Mouse (Mus musculus): ENCODE results near the gene Vwa5b1. TPM values are rescaled to one million over a fixed set of nuclear protein-coding genes. Genes with fewer than 3 reads are reported as not detected.

Vwa5b1 gene
- polyA plus RNA-seq, 1 experiment from 2014 or later: 0.10 TPM

- no peak for TF ChIP-seq EP300 (optimal IDR thresholded peaks at IDR 0.05)
- TF ChIP-seq CTCF (IDR thresholded peaks at IDR 0.05; ENCODE audit: low read depth): no peak
- H3K4me3 ChIP-seq (ENCODE audit: low read depth, low read length): no peak overlapping the region
- ATAC-seq (ENCODE audit: low FRiP score, low TSS enrichment): no peak
- WGBS: 62% methylated on average over 12 of the region's 12 CpGs
- H3K9ac ChIP-seq (ENCODE audit: low read length): no peak overlapping the region
- no peak overlapping the region for H3K4me2 ChIP-seq (replicated peaks; ENCODE audit: low read depth)
- no peaks in the 10 kb centered on the region for H3K27me3 ChIP-seq (ENCODE audit: control insufficient read depth, insufficient read depth, low read length)
- H3K4me1 ChIP-seq (replicated peaks; ENCODE audit: control insufficient read depth, insufficient read depth): no peaks in the 10 kb centered on the region
- no peaks in the 10 kb centered on the region for H3K9me3 ChIP-seq (ENCODE audit: control insufficient read depth, low read length)
- no peaks in the 10 kb centered on the region for H3K36me3 ChIP-seq (ENCODE audit: control insufficient read depth, insufficient read depth, low read length)
- DNase-seq (ENCODE audit: low spot score): no peak
- H3K27ac ChIP-seq (replicated peaks): no peak overlapping the region
These were observed 39.1 kb downstream of the Vwa5b1 start for GRCm38 (mm10) chr4:138596391-138597130.

GRCm38 (mm10) chr4:138584946-138585345 is 50.7 kb downstream of the Vwa5b1 start:
- H3K36me3 ChIP-seq (ENCODE audit: control insufficient read depth, insufficient read depth, low read length): no peaks in the 10 kb centered on the region
- H3K27me3 ChIP-seq (ENCODE audit: control insufficient read depth, insufficient read depth, low read length): no peaks in the 10 kb centered on the region
- H3K9ac ChIP-seq (ENCODE audit: low read length): no peak overlapping the region
- H3K4me3 ChIP-seq (ENCODE audit: low read depth, low read length): no peak overlapping the region
- no peaks in the 10 kb centered on the region for H3K9me3 ChIP-seq (ENCODE audit: control insufficient read depth, low read length)
- ATAC-seq (ENCODE audit: low FRiP score, low TSS enrichment) (no peak), DNase-seq (ENCODE audit: low spot score) (no peak)
- H3K4me1 ChIP-seq (replicated peaks; ENCODE audit: control insufficient read depth, insufficient read depth): no peaks in the 10 kb centered on the region
- no peak overlapping the region for H3K27ac ChIP-seq (replicated peaks)
- H3K4me2 ChIP-seq (replicated peaks; ENCODE audit: low read depth): no peak overlapping the region
- TF ChIP-seq CTCF (IDR thresholded peaks at IDR 0.05; ENCODE audit: low read depth): no peak
- no peak for TF ChIP-seq EP300 (optimal IDR thresholded peaks at IDR 0.05)

GRCm38 (mm10) chr4:138582446-138582845 is 53.2 kb downstream of the Vwa5b1 start:
- DNase-seq (ENCODE audit: low spot score) (no peak), ATAC-seq (ENCODE audit: low FRiP score, low TSS enrichment) (no peak)
- no peaks in the 10 kb centered on the region for H3K9me3 ChIP-seq (ENCODE audit: control insufficient read depth, low read length)
- WGBS: 61% methylated on average over 4 of the region's 4 CpGs
- no peaks in the 10 kb centered on the region for H3K4me1 ChIP-seq (replicated peaks; ENCODE audit: control insufficient read depth, insufficient read depth)
- no peak overlapping the region for H3K4me3 ChIP-seq (ENCODE audit: low read depth, low read length)
- TF ChIP-seq EP300 (optimal IDR thresholded peaks at IDR 0.05): no peak
- no peak for TF ChIP-seq CTCF (IDR thresholded peaks at IDR 0.05; ENCODE audit: low read depth)
- no peak overlapping the region for H3K4me2 ChIP-seq (replicated peaks; ENCODE audit: low read depth)
- H3K27me3 ChIP-seq (ENCODE audit: control insufficient read depth, insufficient read depth, low read length): no peaks in the 10 kb centered on the region
- no peak overlapping the region for H3K9ac ChIP-seq (ENCODE audit: low read length)
- H3K36me3 ChIP-seq (ENCODE audit: control insufficient read depth, insufficient read depth, low read length): no peaks in the 10 kb centered on the region
- no peak overlapping the region for H3K27ac ChIP-seq (replicated peaks)

- no peak overlapping the region for H3K4me2 ChIP-seq (replicated peaks; ENCODE audit: low read depth)
- no peak overlapping the region for H3K9ac ChIP-seq (ENCODE audit: low read length)
- DNase-seq (ENCODE audit: low spot score) (no peak), ATAC-seq (ENCODE audit: low FRiP score, low TSS enrichment) (no peak)
- no peaks in the 10 kb centered on the region for H3K9me3 ChIP-seq (ENCODE audit: control insufficient read depth, low read length)
- H3K27me3 ChIP-seq (ENCODE audit: control insufficient read depth, insufficient read depth, low read length): no peaks in the 10 kb centered on the region
- no peak overlapping the region for H3K4me3 ChIP-seq (ENCODE audit: low read depth, low read length)
- no peaks in the 10 kb centered on the region for H3K36me3 ChIP-seq (ENCODE audit: control insufficient read depth, insufficient read depth, low read length)
- 60% methylated on average over 19 of the region's 19 CpGs for WGBS
- no peaks in the 10 kb centered on the region for H3K4me1 ChIP-seq (replicated peaks; ENCODE audit: control insufficient read depth, insufficient read depth)
- no peak overlapping the region for H3K27ac ChIP-seq (replicated peaks)
- TF ChIP-seq EP300 (optimal IDR thresholded peaks at IDR 0.05) (no peak), CTCF (IDR thresholded peaks at IDR 0.05; ENCODE audit: low read depth) (no peak)
These were observed 57.3 kb downstream of the Vwa5b1 start for GRCm38 (mm10) chr4:138578406-138578805.

- Histone ChIP-seq H3K36me3 (ENCODE audit: control insufficient read depth, insufficient read depth, low read length) (no peaks in the 10 kb centered on the region), H3K27ac (replicated peaks) (no peak overlapping the region), H3K4me1 (replicated peaks; ENCODE audit: control insufficient read depth, insufficient read depth) (no peaks in the 10 kb centered on the region), H3K9me3 (ENCODE audit: control insufficient read depth, low read length) (no peaks in the 10 kb centered on the region), H3K4me3 (ENCODE audit: low read depth, low read length) (no peak overlapping the region), H3K27me3 (ENCODE audit: control insufficient read depth, insufficient read depth, low read length) (no peaks in the 10 kb centered on the region), H3K9ac (ENCODE audit: low read length) (no peak overlapping the region), H3K4me2 (replicated peaks; ENCODE audit: low read depth) (no peak overlapping the region)
- no peak for ATAC-seq (ENCODE audit: low FRiP score, low TSS enrichment)
- 73% methylated on average over 3 of the region's 4 CpGs for WGBS
- TF ChIP-seq CTCF (IDR thresholded peaks at IDR 0.05; ENCODE audit: low read depth) (no peak), EP300 (optimal IDR thresholded peaks at IDR 0.05) (no peak)
- DNase-seq (ENCODE audit: low spot score): no peak
These were observed 59.0 kb downstream of the Vwa5b1 start for GRCm38 (mm10) chr4:138576661-138577060.

- H3K9ac ChIP-seq (ENCODE audit: low read length): no peak overlapping the region
- no peak overlapping the region for H3K4me3 ChIP-seq (ENCODE audit: low read depth, low read length)
- no peak overlapping the region for H3K27ac ChIP-seq (replicated peaks)
- H3K9me3 ChIP-seq (ENCODE audit: control insufficient read depth, low read length): no peaks in the 10 kb centered on the region
- WGBS: 63% methylated on average over 13 of the region's 13 CpGs
- TF ChIP-seq EP300 (optimal IDR thresholded peaks at IDR 0.05) (no peak), CTCF (IDR thresholded peaks at IDR 0.05; ENCODE audit: low read depth) (no peak)
- DNase-seq (ENCODE audit: low spot score): no peak
- ATAC-seq (ENCODE audit: low FRiP score, low TSS enrichment): no peak
- H3K27me3 ChIP-seq (ENCODE audit: control insufficient read depth, insufficient read depth, low read length): no peaks in the 10 kb centered on the region
- H3K4me1 ChIP-seq (replicated peaks; ENCODE audit: control insufficient read depth, insufficient read depth): no peaks in the 10 kb centered on the region
- no peaks in the 10 kb centered on the region for H3K36me3 ChIP-seq (ENCODE audit: control insufficient read depth, insufficient read depth, low read length)
- H3K4me2 ChIP-seq (replicated peaks; ENCODE audit: low read depth): no peak overlapping the region
These were observed 60.7 kb downstream of the Vwa5b1 start for GRCm38 (mm10) chr4:138574800-138575606.

Measured in stomach, postnatal 0 days (tissue).